Mouse (Mus musculus) limb, embryonic 15.5 days (tissue): ENCODE measurements around the gene Sncg. TPM values are rescaled to one million over a fixed set of nuclear protein-coding genes. Genes with fewer than 3 reads are reported as not detected.
A peak's percentile ranks its signal among the peaks of the same experiment; 100 is the strongest.
"Not testable (repeated sequence)": the region's sequence is repeated elsewhere in the genome, so short reads cannot be mapped to it uniquely, and the experiment has no call there.

Source experiments
- ATAC-seq: fragments of 200-750 bp; cut with Nextera tagmentation; 2 replicates; pipeline ENCODE4 v1.8.0; 2017; ENCODE audit warnings: low read depth, moderate TSS enrichment; ENCODE audit not compliant: insufficient number of reproducible peaks, low FRiP score, low TSS enrichment
- H3K27ac ChIP-seq: fragments of 300-500 bp; sonication (generic); 2 replicates; pipeline ENCODE4 v1.5.1; 2015; ENCODE audit warnings: moderate library complexity, mild to moderate bottlenecking, inconsistent platforms
- H3K27me3 ChIP-seq: fragments of 300-500 bp; sonication (generic); 2 replicates; pipeline ENCODE4 v1.6.1; 2015; ENCODE audit warnings: inconsistent platforms
- H3K36me3 ChIP-seq: fragments of 300-500 bp; sonication (generic); 2 replicates; pipeline ENCODE4 v1.6.1; 2015; ENCODE audit warnings: inconsistent platforms
- H3K4me1 ChIP-seq: fragments of 300-500 bp; sonication (generic); 2 replicates; pipeline ENCODE4 v1.6.1; 2015; ENCODE audit warnings: inconsistent platforms
- H3K4me2 ChIP-seq: fragments of 300-500 bp; sonication (generic); 2 replicates; pipeline ENCODE4 v1.6.1; 2015; ENCODE audit warnings: mild to moderate bottlenecking, inconsistent platforms
- H3K4me3 ChIP-seq: fragments of 300-500 bp; sonication (generic); 2 replicates; pipeline ENCODE4 v1.5.1; 2015; ENCODE audit warnings: mild to moderate bottlenecking, inconsistent platforms
- H3K9ac ChIP-seq: fragments of 300-500 bp; sonication (generic); 2 replicates; pipeline ENCODE4 v1.6.1; 2015; ENCODE audit warnings: inconsistent platforms
- H3K9me3 ChIP-seq: fragments of 300-500 bp; sonication (generic); 2 replicates; pipeline ENCODE4 v1.6.1; 2016; ENCODE audit warnings: inconsistent platforms
- WGBS: fragments of 180-500 bp; shearing (Covaris S2); methylation state at CpG from one replicate; pipeline ENCODE4 v1.1.7; 2015; 5-methylcytosine and 5-hydroxymethylcytosine counted together
- polyA plus RNA-seq: library from polyadenylated mRNA; unstranded; fragments of >200 nt; fragmentation: Nextera tagmentation; extraction: Ambion mirVana; gene quantifications from 2 replicates; pipeline ENCODE4 v1.2.1, GENCODE M21; 2015

The Sncg gene
- polyA plus RNA-seq, result 3.1 and 4.9 TPM in 2 replicates

DNA sequence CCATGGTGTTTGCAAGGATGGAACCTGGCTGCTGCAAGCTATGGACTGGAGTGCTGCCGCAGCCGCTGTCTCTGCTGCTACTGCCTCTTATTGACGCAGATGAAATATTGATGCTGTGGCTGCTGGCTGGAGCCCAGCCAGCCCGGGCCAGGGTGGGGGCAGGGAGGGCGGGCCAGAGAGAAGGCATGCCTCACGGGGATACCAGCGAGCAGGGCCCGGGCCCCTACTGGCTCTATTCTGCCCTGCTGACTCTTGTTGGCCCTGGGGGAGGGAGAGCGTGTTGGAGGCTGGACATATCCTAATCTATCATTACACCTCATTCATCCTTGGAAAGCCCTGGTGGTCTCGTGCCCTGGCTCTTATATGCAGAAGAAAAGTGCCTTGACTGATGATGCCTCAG lies at the start of gene Sncg:
Sncg (minus strand) TSS at position 213 of the 400 bp plus-strand sequence.
- Histone ChIP-seq H3K4me3 (peak within 1 kb of the TSS; percentile 7; the same call in 1 of the 2 replicates), H3K4me1 (peaks cover 27% of the 10 kb centered on the region), H3K9ac (no peak within 1 kb of the TSS), H3K4me2 (no peak within 1 kb of the TSS), H3K27me3 (no peaks in the 10 kb centered on the region), H3K9me3 (no peaks in the 10 kb centered on the region), H3K36me3 (no peaks in the 10 kb centered on the region), H3K27ac (no peak within 1 kb of the TSS)
- WGBS, result 44% methylated on average over 10 of the region's 10 CpGs
- ATAC-seq, result no peak

DNA sequence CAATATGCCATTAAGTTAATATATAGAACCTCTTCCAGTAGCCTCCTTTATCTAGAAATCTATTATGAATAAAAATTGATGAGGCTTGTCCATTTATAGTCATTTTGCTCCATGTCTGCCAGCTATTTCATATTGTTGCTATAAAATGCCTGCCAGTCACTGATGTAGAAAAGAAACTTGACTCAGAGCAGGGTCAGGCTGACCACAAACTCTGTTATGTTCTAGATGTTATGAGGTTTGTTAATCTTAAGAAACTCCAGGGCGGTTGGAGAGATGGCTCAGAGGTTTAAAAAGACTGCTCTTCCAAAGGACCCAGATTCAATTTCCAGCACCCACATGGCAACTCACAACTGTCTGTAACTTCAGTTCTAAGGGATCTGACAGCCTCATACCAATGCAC lies 46.5 kb upstream of the Sncg start:
- Histone ChIP-seq H3K4me2 (no peak overlapping the region), H3K4me1 (no peaks in the 10 kb centered on the region), H3K9me3 (no peaks in the 10 kb centered on the region), H3K36me3 (peaks cover 59% of the 10 kb centered on the region), H3K27me3 (no peaks in the 10 kb centered on the region), H3K4me3 (no peak overlapping the region), H3K9ac (no peak overlapping the region), H3K27ac (no peak overlapping the region)
- no peak for ATAC-seq
- 82% methylated on average over 1 of the region's 1 CpGs for whole genome bisulfite sequencing

DNA sequence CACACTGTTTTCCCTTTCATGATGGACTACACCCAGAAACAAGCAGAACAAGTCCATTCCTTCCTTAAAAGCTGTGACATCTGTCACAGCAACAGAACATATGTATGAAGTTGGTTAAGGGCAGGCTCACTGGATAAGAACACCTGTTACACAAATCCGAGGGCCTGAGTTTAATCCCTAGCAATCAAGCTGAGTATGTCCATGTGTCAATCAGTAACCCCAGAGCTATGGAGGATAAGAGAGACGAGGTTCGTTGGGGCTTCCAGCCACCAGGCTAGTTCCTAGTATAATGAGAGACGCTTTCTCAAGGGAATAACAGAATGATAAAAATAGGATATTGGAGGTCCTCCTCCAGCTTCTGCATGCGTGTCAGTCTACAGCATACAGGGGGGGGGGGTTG lies 42.9 kb upstream of the Sncg start:
- H3K27me3 ChIP-seq, result no peaks in the 10 kb centered on the region
- H3K4me2 ChIP-seq, result no peak overlapping the region
- ATAC-seq, result no peak
- H3K4me3 ChIP-seq, result no peak overlapping the region
- peaks cover 72% of the 10 kb centered on the region for H3K36me3 ChIP-seq
- no peaks in the 10 kb centered on the region for H3K4me1 ChIP-seq
- no peaks in the 10 kb centered on the region for H3K9me3 ChIP-seq
- no peak overlapping the region for H3K27ac ChIP-seq
- H3K9ac ChIP-seq, result no peak overlapping the region
- 73% methylated on average over 5 of the region's 5 CpGs for WGBS

DNA sequence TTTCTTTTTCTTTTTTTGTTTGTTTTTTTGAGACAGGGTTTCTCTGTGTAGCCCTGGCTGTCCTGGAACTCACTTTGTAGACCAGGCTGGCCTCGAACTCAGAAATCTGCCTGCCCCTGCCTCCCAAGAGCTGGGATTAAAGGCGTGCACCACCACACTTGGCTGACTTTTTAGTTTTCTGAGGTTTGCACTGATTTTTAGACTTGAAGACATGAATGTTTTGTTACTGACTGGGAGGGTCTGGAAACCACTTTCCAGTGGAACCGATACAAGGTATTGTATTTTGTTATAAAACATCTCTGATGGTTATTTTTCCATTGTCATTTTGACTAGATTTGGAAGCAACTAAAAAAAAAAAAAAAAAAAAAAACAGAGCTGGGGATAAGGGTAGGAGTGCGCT lies 42.4 kb upstream of the Sncg start:
- not testable (repeated sequence) for H3K4me1 ChIP-seq, H3K4me3 ChIP-seq, H3K9me3 ChIP-seq, H3K27me3 ChIP-seq, H3K9ac ChIP-seq, H3K27ac ChIP-seq, ATAC-seq, H3K4me2 ChIP-seq
- 92% methylated on average over 4 of the region's 4 CpGs for WGBS
- H3K36me3 ChIP-seq, result peaks cover 70% of the 10 kb centered on the region

DNA sequence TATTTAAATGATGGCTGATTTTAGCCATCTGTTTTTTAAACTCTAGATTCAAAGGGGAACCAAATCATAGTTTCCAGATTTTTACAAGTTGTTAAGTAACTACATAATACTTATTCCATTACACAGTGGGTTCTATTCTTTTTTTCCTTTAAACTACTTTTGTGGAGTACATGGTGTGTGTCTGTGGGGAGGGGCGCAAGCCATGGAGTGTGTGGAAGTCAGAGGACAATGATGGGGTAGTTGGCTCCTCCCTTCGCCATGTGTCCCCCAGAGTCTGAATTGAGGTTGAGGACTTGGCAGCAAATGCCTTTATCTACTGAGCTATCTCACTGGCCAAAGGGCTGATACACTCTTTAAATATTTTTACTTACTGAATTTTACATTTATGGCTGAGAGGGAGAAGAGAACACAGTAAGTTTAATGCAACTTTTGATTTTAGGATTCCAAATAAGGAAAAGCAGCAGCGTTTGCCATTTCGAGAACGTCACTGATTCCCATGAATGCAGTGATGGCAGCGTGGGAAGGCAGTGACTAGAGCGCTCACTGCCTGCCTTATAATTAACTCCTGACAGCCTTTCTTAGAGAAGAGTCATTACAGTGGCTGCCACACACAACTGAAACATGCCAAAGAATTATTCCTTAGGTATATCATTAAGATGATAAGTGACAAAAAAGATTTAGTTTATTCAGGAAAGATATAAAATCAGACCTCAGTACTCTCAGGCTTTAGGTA lies 37.7 kb upstream of the Sncg start:
- no peak for ATAC-seq
- no peak overlapping the region for H3K27ac ChIP-seq
- no peak overlapping the region for H3K9ac ChIP-seq
- no peaks in the 10 kb centered on the region for H3K9me3 ChIP-seq
- H3K4me3 ChIP-seq, result no peak overlapping the region
- WGBS, result 80% methylated on average over 7 of the region's 7 CpGs
- no peak overlapping the region for H3K4me2 ChIP-seq
- peaks cover 64% of the 10 kb centered on the region for H3K36me3 ChIP-seq
- H3K27me3 ChIP-seq, result no peaks in the 10 kb centered on the region
- H3K4me1 ChIP-seq, result no peaks in the 10 kb centered on the region

DNA sequence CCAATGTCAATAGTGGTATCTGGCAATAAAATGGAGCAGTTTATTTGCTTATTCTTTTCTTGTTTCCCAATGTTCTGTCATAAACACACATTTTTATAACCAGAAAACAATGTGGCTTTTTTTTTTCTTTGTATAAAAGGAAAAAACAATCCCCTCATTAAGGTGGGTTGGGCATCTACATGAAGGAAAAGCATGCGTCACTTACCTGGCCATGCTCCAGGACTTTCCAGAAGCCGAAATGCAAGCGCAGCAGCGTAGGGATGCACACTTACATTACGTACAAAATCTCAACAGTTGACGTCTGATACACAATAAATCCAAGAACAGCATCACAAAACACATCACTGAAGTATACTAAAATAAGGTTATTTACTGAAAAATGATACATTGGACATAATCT lies 36.1 kb upstream of the Sncg start:
- H3K27me3 ChIP-seq, result no peaks in the 10 kb centered on the region
- H3K27ac ChIP-seq, result no peak overlapping the region
- H3K4me1 ChIP-seq, result no peaks in the 10 kb centered on the region
- no peak for ATAC-seq
- no peak overlapping the region for H3K9ac ChIP-seq
- peaks cover 67% of the 10 kb centered on the region for H3K36me3 ChIP-seq
- no peak overlapping the region for H3K4me3 ChIP-seq
- no peak overlapping the region for H3K4me2 ChIP-seq
- no peaks in the 10 kb centered on the region for H3K9me3 ChIP-seq
- 95% methylated on average over 6 of the region's 6 CpGs for WGBS

DNA sequence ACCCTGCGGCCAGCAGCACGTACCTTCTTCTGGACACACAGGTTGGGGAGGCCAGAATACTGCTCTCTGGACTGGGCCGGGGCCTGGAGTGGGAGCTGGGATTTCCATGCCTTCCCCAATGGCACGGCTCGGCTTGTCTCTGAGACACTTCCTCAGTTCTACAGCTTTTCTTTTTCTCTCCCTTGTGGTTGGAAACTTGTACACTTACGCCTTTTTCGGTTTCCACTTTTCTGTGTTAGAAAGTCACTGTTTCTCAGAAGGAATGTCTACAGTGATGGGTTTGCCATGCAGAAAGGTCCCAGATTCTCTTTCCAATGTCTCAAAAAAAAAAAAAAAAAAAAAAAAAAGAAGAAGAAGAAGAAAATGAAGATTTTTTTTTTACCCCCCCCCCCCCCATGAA lies 28.8 kb upstream of the Sncg start:
- no peaks in the 10 kb centered on the region for H3K4me1 ChIP-seq
- ATAC-seq, result no peak
- H3K9me3 ChIP-seq, result no peaks in the 10 kb centered on the region
- H3K4me3 ChIP-seq, result no peak overlapping the region
- H3K27me3 ChIP-seq, result no peaks in the 10 kb centered on the region
- no peak overlapping the region for H3K27ac ChIP-seq
- WGBS, result 92% methylated on average over 7 of the region's 7 CpGs
- H3K36me3 ChIP-seq, result peaks cover 70% of the 10 kb centered on the region
- no peak overlapping the region for H3K4me2 ChIP-seq
- H3K9ac ChIP-seq, result no peak overlapping the region

DNA sequence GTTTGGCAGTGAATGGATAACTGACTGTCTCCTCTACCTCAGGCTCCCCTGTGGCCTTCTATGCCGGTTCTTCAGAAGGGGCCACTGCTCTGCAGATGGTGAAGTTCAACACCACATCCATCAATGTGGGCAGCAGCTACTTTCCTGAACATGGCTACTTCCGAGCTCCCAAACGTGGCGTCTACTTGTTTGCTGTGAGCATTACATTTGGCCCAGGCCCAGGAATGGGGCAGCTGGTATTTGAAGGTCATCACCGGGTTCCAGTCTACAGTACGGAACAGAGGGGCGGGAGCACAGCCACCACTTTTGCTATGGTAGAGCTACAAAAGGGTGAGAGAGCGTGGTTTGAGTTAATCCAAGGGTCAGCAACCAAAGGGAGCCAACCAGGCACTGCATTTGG lies 28.3 kb upstream of the Sncg start:
- 87% methylated on average over 8 of the region's 8 CpGs for WGBS
- no peak for ATAC-seq
- H3K4me1 ChIP-seq, result no peaks in the 10 kb centered on the region
- H3K27me3 ChIP-seq, result no peaks in the 10 kb centered on the region
- H3K27ac ChIP-seq, result no peak overlapping the region
- H3K9ac ChIP-seq, result no peak overlapping the region
- no peaks in the 10 kb centered on the region for H3K9me3 ChIP-seq
- no peak overlapping the region for H3K4me3 ChIP-seq
- H3K4me2 ChIP-seq, result no peak overlapping the region
- H3K36me3 ChIP-seq, result peaks cover 72% of the 10 kb centered on the region

DNA sequence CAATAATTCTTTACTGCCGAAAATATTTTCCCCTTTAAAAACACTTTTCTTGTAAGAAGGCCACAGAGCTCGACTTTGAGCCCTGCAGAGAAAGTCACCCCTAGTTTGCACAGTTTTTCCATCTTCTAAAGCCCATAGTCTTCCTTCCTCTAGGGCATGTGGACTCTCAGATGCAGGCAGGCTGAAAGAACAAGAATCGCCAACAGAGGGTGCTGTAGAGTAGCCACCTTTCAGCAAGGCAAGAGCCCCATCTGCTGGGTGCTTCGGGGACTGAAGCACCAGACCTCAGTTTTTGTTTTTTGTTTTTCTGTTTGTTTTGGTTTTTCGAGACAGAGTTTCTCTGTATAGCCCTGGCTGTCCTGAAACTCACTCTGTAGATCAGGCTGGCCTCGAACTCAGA lies 26.5 kb upstream of the Sncg start:
- no peaks in the 10 kb centered on the region for H3K9me3 ChIP-seq
- ATAC-seq, result no peak
- no peaks in the 10 kb centered on the region for H3K27me3 ChIP-seq
- no peak overlapping the region for H3K4me2 ChIP-seq
- H3K36me3 ChIP-seq, result peaks cover 60% of the 10 kb centered on the region
- H3K4me1 ChIP-seq, result no peaks in the 10 kb centered on the region
- H3K27ac ChIP-seq, result no peak overlapping the region
- no peak overlapping the region for H3K9ac ChIP-seq
- no peak overlapping the region for H3K4me3 ChIP-seq
- 46% methylated on average over 6 of the region's 6 CpGs for WGBS

DNA sequence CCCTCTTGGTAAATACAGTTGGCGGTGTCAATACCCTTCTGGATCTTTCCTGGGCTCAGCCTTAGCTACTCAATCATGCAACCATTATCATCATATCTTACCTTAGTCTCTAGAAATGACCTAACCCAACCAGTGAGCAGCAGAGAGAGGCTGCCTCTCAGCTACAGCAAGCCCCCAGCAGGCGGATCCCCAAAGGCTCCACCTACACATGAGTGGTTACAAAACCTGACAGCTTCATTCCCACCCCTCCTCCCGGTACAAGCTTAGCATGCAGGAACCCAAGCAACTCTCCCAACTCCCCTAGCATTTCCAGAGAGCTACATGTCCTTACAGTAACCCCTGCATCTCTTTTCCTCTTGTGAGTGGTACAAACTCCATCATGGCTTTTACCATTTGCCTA lies 25.4 kb upstream of the Sncg start:
- no peaks in the 10 kb centered on the region for H3K9me3 ChIP-seq
- H3K4me2 ChIP-seq, result no peak overlapping the region
- no peaks in the 10 kb centered on the region for H3K27me3 ChIP-seq
- 92% methylated on average over 3 of the region's 3 CpGs for WGBS
- no peak overlapping the region for H3K27ac ChIP-seq
- no peaks in the 10 kb centered on the region for H3K4me1 ChIP-seq
- ATAC-seq, result no peak
- H3K36me3 ChIP-seq, result peaks cover 55% of the 10 kb centered on the region
- H3K9ac ChIP-seq, result no peak overlapping the region
- no peak overlapping the region for H3K4me3 ChIP-seq

DNA sequence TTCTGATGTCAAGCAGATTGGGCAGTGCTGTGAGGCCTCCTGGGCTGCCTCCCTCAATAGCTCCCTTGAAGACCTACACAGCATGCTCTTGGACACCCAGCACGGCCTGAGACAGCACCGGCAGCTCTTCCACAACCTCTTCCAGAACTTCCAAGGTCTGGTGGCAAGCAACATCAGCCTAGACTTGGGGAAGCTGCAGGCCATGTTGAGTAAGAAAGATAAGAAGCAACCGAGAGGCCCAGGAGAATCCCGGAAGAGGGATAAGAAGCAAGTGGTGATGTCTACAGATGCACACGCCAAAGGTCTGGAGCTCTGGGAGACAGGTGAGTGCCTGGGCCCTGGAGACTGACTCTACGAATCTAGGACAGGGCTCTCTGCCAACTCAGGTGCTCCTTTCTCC lies 24.7 kb upstream of the Sncg start:
- Histone ChIP-seq H3K27ac (no peak overlapping the region), H3K4me1 (no peaks in the 10 kb centered on the region), H3K9me3 (no peaks in the 10 kb centered on the region), H3K9ac (no peak overlapping the region), H3K27me3 (no peaks in the 10 kb centered on the region), H3K36me3 (peaks cover 48% of the 10 kb centered on the region), H3K4me3 (no peak overlapping the region), H3K4me2 (no peak overlapping the region)
- 94% methylated on average over 6 of the region's 6 CpGs for WGBS
- ATAC-seq, result no peak

DNA sequence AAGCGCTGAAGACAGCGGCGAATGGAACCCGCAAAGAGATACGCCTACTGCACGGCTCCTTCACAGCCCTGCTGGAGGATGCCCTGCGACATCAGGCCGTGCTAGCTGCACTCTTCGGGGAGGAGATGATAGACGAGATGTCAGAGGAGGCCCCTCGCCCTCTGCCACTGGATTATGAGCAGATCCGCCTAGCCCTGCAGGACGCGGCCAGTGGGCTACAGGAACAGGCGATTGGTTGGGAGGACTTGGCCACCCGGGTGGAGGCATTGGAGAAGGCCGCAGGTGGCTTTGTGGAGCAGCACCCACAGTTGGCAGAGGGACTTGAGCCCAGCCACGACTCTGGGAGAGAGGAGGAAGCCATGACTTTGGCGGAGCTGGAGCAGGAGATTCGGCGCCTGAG lies 24.3 kb upstream of the Sncg start:
- no peaks in the 10 kb centered on the region for H3K4me1 ChIP-seq
- H3K36me3 ChIP-seq, result peaks cover 45% of the 10 kb centered on the region
- no peak overlapping the region for H3K9ac ChIP-seq
- no peak overlapping the region for H3K27ac ChIP-seq
- H3K4me3 ChIP-seq, result no peak overlapping the region
- H3K9me3 ChIP-seq, result no peaks in the 10 kb centered on the region
- H3K27me3 ChIP-seq, result no peaks in the 10 kb centered on the region
- ATAC-seq, result no peak
- WGBS, result 91% methylated on average over 21 of the region's 21 CpGs
- no peak overlapping the region for H3K4me2 ChIP-seq

DNA sequence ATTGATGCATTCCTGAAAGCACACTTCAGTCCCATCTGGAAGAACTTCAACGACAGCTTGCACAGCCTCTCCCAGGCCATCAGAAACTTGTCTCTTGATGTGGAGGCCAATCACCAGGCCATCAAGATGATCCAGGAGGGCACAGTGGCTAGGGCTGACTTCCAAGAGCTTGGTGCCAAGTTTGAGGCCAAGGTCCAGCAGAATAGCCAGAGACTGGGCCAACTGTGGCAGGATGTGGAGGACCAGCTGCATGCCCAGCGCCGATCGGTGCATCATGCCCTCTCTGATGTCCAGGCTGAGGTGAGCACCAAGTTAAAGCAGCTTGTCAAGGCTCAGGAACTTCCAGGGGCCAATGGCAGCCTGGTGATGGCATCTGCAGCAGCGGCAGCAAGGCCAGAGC lies 23.3 kb upstream of the Sncg start:
- no peak overlapping the region for H3K4me3 ChIP-seq
- H3K36me3 ChIP-seq, result peaks cover 39% of the 10 kb centered on the region
- 86% methylated on average over 5 of the region's 5 CpGs for WGBS
- H3K4me1 ChIP-seq, result no peaks in the 10 kb centered on the region
- H3K27ac ChIP-seq, result no peak overlapping the region
- no peaks in the 10 kb centered on the region for H3K27me3 ChIP-seq
- no peaks in the 10 kb centered on the region for H3K9me3 ChIP-seq
- no peak overlapping the region for H3K4me2 ChIP-seq
- no peak overlapping the region for H3K9ac ChIP-seq
- no peak for ATAC-seq
